Mouse (Mus musculus) stomach, embryonic 15.5 days (tissue): ENCODE measurements at regions not wholly inside any gene's neighbourhood (a gene's known extent, or its start where the extent isn't known, plus 50 kb on each side); places are given as distances from the start of the nearest gene placed in this dataset.

ENCODE experiments used
- ATAC-seq: fragments of 200-750 bp; cut with Nextera tagmentation; 2 replicates; pipeline ENCODE4 v1.8.0; 2017; ENCODE audit warnings: low read depth, moderate number of reproducible peaks, moderate TSS enrichment; ENCODE audit not compliant: insufficient read depth, low FRiP score
- H3K27ac ChIP-seq: fragments of 300-500 bp; sonication (generic); 2 replicates; pipeline ENCODE4 v1.5.1; 2015; ENCODE audit warnings: mild to moderate bottlenecking, inconsistent platforms
- H3K27me3 ChIP-seq: fragments of 300-500 bp; sonication (generic); replicated peaks from 2 replicates; pipeline ENCODE4 v1.6.1; 2015; ENCODE audit warnings: inconsistent platforms
- H3K36me3 ChIP-seq: fragments of 300-500 bp; sonication (generic); 2 replicates; pipeline ENCODE4 v1.6.1; 2015; ENCODE audit warnings: inconsistent platforms
- H3K4me1 ChIP-seq: fragments of 300-500 bp; sonication (generic); 2 replicates; pipeline ENCODE4 v1.6.1; 2015; ENCODE audit warnings: inconsistent platforms
- H3K4me2 ChIP-seq: fragments of 300-500 bp; sonication (generic); 2 replicates; pipeline ENCODE4 v1.6.1; 2015; ENCODE audit warnings: mild to moderate bottlenecking, inconsistent platforms
- H3K4me3 ChIP-seq: fragments of 300-500 bp; sonication (generic); replicated peaks from 2 replicates; pipeline ENCODE4 v1.5.1; 2015; ENCODE audit warnings: inconsistent platforms
- H3K9ac ChIP-seq: fragments of 300-500 bp; sonication (generic); 2 replicates; pipeline ENCODE4 v1.6.1; 2015; ENCODE audit warnings: inconsistent platforms
- H3K9me3 ChIP-seq: fragments of 300-500 bp; sonication (generic); 2 replicates; pipeline ENCODE4 v1.6.1; 2016; ENCODE audit warnings: inconsistent platforms
- WGBS: fragments of 180-500 bp; shearing (Covaris S2); methylation state at CpG from one replicate; pipeline ENCODE4 v1.1.7; 2015; 5-methylcytosine and 5-hydroxymethylcytosine counted together

DNA sequence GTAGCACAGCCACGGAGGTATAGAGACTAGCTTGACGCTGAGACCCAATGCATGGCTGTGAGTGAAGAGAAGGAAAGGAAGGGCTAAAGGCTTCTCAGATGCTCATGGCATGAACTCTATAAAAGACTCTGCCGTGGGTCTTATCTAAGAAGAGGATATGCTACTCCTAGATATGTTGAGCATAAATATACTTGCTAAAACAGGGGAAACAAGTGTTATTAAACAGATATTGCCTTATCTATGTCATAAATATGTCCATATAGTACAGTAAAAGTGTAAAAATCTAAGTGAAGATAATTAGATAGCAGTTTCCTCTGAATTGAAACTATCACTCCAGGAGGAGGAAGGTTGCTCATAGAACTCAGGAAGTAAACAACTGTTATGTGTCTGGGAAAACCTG, 128.2 kb upstream of the Cep162 start:
- H3K27me3 ChIP-seq: no peaks in the 10 kb centered on the region
- H3K9me3 ChIP-seq: no peaks in the 10 kb centered on the region
- WGBS: 73% methylated on average over 3 of the region's 3 CpGs
- no peak overlapping the region for H3K4me3 ChIP-seq
- H3K9ac ChIP-seq: no peak overlapping the region
- no peak overlapping the region for H3K27ac ChIP-seq
- no peak overlapping the region for H3K4me2 ChIP-seq
- no peak for ATAC-seq
- H3K4me1 ChIP-seq: no peaks in the 10 kb centered on the region
- H3K36me3 ChIP-seq: no peaks in the 10 kb centered on the region

DNA sequence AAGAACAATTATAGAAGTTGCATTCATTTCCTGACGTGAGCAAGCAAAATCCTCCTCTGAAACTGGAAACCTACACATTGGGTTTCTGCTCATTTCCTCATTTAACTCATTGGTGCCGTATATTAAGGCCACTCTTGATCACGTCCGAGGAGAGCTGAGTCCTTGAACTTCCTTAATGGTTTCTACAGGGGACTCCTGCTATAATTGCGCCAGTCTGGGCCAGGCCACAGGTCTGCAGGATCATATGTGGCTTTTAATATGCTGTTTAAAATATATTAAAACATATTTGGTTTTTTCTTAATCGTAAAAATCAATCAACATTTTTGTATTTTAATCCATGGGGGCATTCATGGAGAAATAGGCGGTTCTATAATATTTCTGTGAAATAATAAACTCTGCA, 122.6 kb upstream of the Cep162 start:
- H3K27me3 ChIP-seq: no peaks in the 10 kb centered on the region
- no peak overlapping the region for H3K27ac ChIP-seq
- no peak overlapping the region for H3K4me2 ChIP-seq
- no peaks in the 10 kb centered on the region for H3K4me1 ChIP-seq
- H3K9me3 ChIP-seq: no peaks in the 10 kb centered on the region
- no peak overlapping the region for H3K4me3 ChIP-seq
- WGBS: 72% methylated on average over 7 of the region's 7 CpGs
- H3K36me3 ChIP-seq: no peaks in the 10 kb centered on the region
- H3K9ac ChIP-seq: no peak overlapping the region
- ATAC-seq: no peak

DNA sequence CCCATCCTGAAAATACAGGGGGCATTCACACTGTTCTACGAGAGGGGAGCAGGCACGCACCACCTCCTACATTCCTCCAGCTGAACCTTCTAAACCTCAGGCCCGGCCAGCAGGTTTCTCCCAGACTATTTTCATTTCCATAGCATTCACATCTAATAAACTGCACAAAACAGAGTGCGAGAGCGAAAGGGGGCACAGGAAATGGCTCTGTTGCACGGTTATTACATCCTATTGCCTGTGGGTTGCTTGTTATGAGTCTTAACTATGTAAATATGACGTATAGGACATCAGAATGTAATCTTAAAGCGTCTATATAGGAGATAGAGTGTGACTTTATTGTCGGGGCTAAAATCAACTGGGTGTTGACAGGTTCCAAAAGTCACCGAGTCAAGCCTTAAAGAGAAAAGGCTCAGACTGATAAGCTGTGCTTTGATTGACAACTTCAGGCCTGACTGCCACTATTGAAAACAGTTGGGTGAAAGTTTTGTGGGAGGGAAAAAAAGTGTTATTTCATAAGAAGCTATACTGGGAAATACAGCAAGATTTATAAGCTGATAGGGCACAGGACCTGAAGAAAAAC, 121.5 kb upstream of the Cep162 start:
- no peak overlapping the region for H3K4me2 ChIP-seq
- H3K9me3 ChIP-seq: no peaks in the 10 kb centered on the region
- 57% methylated on average over 10 of the region's 10 CpGs for WGBS
- H3K4me1 ChIP-seq: no peaks in the 10 kb centered on the region
- no peaks in the 10 kb centered on the region for H3K27me3 ChIP-seq
- no peak overlapping the region for H3K27ac ChIP-seq
- H3K36me3 ChIP-seq: no peaks in the 10 kb centered on the region
- no peak for ATAC-seq
- no peak overlapping the region for H3K9ac ChIP-seq
- H3K4me3 ChIP-seq: no peak overlapping the region

DNA sequence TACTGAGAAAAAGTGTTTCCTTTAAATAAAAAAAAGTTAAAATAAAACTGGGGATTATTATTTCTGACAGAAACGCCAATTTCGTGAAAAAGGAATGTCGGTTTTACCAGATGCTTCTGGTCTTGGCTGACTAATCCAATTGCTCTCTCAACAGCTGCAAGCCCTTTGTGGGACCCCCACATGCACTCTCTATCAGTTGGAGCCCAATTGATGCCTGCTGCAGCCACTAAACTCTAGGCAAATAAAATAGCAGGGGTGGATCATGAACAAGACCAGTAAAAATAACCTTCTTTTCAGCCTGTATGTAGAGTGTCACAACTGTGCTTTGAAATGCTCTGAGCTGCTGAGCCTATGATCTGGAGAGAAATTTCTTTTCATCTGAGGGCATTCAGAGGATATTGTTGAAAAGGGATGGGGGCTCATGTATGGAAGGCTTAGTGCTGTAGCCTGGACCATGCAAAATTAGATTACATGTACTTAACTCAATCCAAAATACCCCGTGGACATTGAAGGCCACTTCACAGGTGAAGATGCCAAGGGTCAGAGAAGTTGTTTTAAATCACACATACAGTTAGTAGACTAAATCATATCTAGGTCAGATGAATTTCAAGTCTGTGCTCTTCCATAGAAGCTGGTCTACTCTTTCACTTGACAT, 117.0 kb upstream of the Cep162 start:
- ATAC-seq: no peak
- H3K27me3 ChIP-seq: no peaks in the 10 kb centered on the region
- H3K4me3 ChIP-seq: no peak overlapping the region
- WGBS: 54% methylated on average over 4 of the region's 4 CpGs
- no peak overlapping the region for H3K9ac ChIP-seq
- no peaks in the 10 kb centered on the region for H3K36me3 ChIP-seq
- no peaks in the 10 kb centered on the region for H3K4me1 ChIP-seq
- no peaks in the 10 kb centered on the region for H3K9me3 ChIP-seq
- H3K4me2 ChIP-seq: no peak overlapping the region
- H3K27ac ChIP-seq: no peak overlapping the region

DNA sequence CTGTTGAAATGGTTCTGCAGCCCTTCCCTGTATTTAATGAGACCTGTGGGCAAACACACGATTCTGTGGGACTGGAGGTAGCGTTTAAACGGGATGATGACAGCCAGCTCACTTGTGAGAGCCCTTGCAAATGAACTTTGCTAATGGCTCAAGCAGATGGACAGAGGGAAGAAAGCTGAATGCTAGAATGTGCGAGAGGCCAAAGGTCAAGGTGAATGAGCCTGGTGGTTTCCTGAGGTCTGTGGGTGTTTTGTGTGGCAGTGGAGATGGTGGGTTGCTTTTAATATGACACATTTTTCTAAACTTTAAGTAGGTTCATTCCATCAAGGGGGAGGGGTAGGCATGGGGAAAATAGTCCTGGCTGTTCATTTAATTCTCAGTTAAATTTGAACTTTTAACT, 113.7 kb upstream of the Cep162 start:
- no peak overlapping the region for H3K4me3 ChIP-seq
- no peaks in the 10 kb centered on the region for H3K9me3 ChIP-seq
- H3K27me3 ChIP-seq: no peaks in the 10 kb centered on the region
- H3K36me3 ChIP-seq: no peaks in the 10 kb centered on the region
- H3K27ac ChIP-seq: no peak overlapping the region
- no peak overlapping the region for H3K9ac ChIP-seq
- no peak for ATAC-seq
- WGBS: 46% methylated on average over 4 of the region's 4 CpGs
- no peak overlapping the region for H3K4me2 ChIP-seq
- H3K4me1 ChIP-seq: no peaks in the 10 kb centered on the region

DNA sequence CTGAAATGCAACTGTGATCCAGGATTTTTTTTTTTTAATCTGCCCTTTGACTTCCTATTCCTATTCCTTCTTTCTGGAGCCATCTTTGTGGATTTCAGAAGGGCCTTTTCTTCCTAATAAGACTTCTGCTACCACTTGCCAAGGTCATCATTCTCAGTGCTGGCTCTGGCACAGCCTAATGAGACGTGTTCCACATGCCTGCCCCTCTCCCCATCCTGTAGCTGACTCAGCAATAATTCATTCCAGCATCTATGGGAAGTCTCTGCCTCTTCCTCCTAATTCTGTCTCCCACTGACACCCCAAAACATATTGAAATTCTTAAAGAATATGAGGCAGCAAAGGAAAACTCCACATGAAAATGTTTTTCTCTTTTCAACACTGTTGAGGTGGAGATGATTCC, 91.7 kb upstream of the Cep162 start:
- H3K27ac ChIP-seq: no peak overlapping the region
- no peak overlapping the region for H3K4me3 ChIP-seq
- no peak for ATAC-seq
- 34% methylated on average over 1 of the region's 1 CpGs for WGBS
- no peaks in the 10 kb centered on the region for H3K36me3 ChIP-seq
- H3K9ac ChIP-seq: no peak overlapping the region
- H3K27me3 ChIP-seq: no peaks in the 10 kb centered on the region
- no peaks in the 10 kb centered on the region for H3K9me3 ChIP-seq
- no peak overlapping the region for H3K4me2 ChIP-seq
- H3K4me1 ChIP-seq: no peaks in the 10 kb centered on the region

DNA sequence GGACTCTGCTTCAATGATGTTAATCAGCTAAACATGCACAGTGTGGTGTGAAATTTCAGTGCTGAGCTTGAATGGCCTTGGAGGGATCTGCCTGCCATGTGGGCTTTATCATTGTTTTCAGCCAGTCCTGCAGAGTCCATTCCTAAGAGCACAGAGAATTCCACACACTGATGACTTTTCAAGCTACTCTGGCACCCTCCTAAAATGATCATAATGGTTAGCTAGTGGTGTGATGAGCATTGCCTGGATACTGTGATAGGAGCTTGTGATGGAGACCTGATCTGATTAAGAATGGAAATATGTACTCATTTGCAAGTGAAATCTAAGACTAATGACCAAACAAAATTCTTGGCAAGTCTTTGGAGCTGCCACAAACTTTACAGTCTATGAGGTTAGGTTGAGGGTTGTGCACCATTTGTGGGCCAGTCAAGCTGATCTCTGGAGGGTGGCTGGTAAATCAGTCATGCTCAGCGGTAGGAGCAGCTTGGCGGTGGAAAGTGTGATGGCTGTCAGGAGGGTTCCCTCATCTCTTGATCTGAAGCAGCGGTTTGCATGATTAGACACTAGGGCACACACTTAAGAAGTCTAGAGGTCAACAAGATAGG, 91.0 kb upstream of the Cep162 start:
- ATAC-seq: no peak
- Histone ChIP-seq H3K9me3 (no peaks in the 10 kb centered on the region), H3K4me2 (no peak overlapping the region), H3K9ac (no peak overlapping the region), H3K4me3 (no peak overlapping the region), H3K27me3 (no peaks in the 10 kb centered on the region), H3K4me1 (no peaks in the 10 kb centered on the region), H3K36me3 (no peaks in the 10 kb centered on the region), H3K27ac (no peak overlapping the region)
- 78% methylated on average over 3 of the region's 3 CpGs for WGBS

DNA sequence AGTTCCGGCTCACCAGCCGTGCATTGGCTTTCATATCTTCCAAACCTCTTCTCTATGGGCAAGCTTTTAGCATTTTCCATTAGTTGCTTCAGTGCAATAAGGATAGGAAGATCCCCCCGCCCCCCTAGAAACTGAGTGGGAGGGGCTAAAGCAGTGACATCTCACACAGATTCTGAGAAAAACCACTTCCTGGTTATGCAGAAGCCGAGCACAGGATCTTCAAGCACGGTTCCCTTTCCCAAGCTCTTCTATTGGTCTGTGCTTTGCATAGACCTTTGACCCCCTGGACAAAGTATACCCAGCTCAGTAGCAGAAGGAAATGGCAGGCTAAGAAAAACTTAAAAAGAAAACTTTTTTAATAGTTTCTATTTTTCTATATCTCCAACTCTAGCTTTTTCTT, 86.1 kb upstream of the Cep162 start:
- Histone ChIP-seq H3K9me3 (no peaks in the 10 kb centered on the region), H3K27ac (no peak overlapping the region), H3K36me3 (no peaks in the 10 kb centered on the region), H3K4me2 (no peak overlapping the region), H3K9ac (no peak overlapping the region), H3K4me1 (no peaks in the 10 kb centered on the region), H3K27me3 (no peaks in the 10 kb centered on the region), H3K4me3 (no peak overlapping the region)
- WGBS: 67% methylated on average over 5 of the region's 5 CpGs
- no peak for ATAC-seq

DNA sequence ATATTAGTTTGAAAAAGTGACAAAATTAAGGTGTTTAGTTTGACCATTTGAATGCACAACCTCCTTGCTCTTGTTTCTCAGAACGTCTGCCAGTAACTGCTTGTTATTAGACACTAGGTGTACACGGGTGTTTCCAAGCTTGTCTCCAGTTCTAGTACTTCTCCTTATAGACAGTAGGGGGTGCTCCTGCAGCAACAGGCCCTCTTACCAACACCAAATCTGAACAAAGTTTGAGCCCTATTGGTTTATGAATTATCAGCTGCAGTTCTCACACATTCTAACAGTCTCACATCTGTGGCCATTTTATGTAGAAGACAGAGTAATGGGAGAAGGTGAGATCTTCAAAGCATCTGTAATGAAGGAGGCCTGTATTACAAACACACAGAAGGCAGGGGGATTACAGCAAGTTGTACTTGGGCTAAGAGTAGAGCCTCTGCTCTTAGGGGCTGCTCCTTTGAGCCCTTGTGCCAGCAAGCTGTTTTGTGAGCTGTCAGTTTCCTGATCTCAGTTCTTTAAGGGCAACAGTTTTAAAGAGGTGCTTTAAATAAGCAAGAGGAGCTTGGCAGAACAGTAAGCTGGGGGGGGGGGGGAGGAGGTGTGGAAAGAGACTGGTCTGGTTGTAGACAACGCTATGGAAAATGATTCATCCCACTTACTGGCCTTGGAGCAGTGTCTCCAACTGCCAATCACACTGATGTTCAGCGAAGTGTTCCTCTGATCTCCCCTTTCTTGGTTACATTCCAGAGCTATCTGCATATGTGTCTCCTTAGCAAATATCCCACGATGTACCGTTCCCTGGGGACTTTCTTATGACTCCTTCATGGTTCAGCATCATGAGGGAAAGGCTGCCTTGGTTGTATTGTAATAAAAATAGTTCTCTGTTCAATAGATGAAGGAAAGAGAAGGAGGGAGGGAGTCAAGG, 71.3 kb upstream of the Cep162 start:
- H3K4me1 ChIP-seq: no peaks in the 10 kb centered on the region
- no peak overlapping the region for H3K27ac ChIP-seq

DNA sequence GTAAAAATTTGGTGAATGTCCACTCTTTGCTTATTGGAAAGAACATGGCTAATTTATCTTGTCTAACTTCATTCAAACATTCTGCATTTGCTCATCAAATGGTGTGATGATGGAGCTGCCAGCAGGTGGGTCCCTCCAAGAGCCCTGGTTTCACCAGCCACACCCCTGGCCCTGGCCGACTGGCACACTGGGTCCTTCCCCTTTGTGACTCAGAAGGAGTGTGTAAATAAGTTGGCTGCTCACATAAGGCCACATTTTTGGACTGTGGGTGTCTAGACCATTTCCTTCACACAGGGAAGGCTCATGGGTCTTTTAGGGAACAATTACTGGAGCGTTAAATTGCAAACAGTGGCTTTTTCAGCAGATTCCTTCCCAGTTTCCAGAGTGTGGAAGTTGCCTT, 68.4 kb upstream of the Cep162 start:
- H3K9ac ChIP-seq: no peak overlapping the region
- no peak overlapping the region for H3K4me2 ChIP-seq
- H3K4me3 ChIP-seq: no peak overlapping the region
- WGBS: 59% methylated on average over 2 of the region's 2 CpGs
- H3K9me3 ChIP-seq: no peaks in the 10 kb centered on the region
- no peak overlapping the region for H3K27ac ChIP-seq
- no peaks in the 10 kb centered on the region for H3K4me1 ChIP-seq
- ATAC-seq: no peak
- H3K36me3 ChIP-seq: no peaks in the 10 kb centered on the region
- no peaks in the 10 kb centered on the region for H3K27me3 ChIP-seq

More for the DNA sequence above, 71.3 kb upstream of the Cep162 start:
- ATAC-seq: no peak
- Histone ChIP-seq H3K27me3 (no peaks in the 10 kb centered on the region), H3K36me3 (no peaks in the 10 kb centered on the region), H3K9me3 (no peaks in the 10 kb centered on the region), H3K4me2 (no peak overlapping the region), H3K4me3 (no peak overlapping the region), H3K9ac (no peak overlapping the region)
- 58% methylated on average over 6 of the region's 6 CpGs for WGBS

DNA sequence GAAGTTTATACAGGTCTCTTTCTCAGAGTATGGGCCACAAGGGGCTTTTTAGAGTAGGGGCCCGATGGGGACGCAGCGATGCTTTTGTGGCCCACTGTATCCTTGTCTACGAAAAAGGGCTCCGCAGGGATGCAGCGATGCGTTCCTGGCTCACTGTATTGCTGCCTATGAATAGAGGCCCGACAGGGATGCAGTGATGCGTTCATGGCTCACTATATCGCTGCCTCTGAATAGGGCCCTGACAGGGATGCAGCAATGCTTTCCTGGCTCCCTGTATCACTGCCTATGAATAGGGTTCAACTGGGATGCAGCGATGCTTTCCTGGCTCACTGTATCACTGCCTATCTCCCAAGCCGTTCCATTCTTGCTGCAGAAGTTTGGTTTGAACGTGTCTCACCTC, 65.4 kb upstream of the Cep162 start:
- H3K4me1 ChIP-seq: no peaks in the 10 kb centered on the region
- no peak overlapping the region for H3K4me2 ChIP-seq
- no peak overlapping the region for H3K27ac ChIP-seq
- H3K36me3 ChIP-seq: no peaks in the 10 kb centered on the region
- 90% methylated on average over 13 of the region's 13 CpGs for WGBS
- H3K27me3 ChIP-seq: no peaks in the 10 kb centered on the region
- ATAC-seq: no peak
- H3K9me3 ChIP-seq: no peaks in the 10 kb centered on the region
- H3K4me3 ChIP-seq: no peak overlapping the region
- H3K9ac ChIP-seq: no peak overlapping the region

DNA sequence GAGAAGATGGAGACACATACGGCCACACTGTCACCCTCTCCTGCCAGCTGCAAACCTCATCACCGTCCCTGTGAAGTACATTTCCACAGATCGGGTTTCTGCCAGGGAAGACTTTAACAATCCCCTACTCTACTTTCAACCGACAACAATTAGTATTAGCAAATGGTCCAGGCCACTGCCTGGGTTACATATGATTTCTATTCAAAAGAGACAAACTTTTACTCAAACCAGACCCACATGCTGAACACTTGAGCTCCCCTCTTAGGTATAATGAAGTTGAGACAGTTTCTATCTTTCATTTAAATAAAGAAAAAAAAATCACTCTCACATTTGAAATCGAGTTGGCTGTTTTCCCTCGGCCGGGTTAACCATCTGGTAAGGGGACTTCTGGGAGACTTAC, 63.4 kb upstream of the Cep162 start:
- Histone ChIP-seq H3K4me1 (no peaks in the 10 kb centered on the region), H3K9ac (no peak overlapping the region), H3K4me3 (no peak overlapping the region), H3K27me3 (no peaks in the 10 kb centered on the region), H3K9me3 (no peaks in the 10 kb centered on the region), H3K4me2 (no peak overlapping the region), H3K27ac (no peak overlapping the region), H3K36me3 (no peaks in the 10 kb centered on the region)
- 71% methylated on average over 7 of the region's 7 CpGs for WGBS
- no peak for ATAC-seq
